Mouse (Mus musculus) thymus, postnatal 10 days (tissue): ENCODE data around the gene Grk6.
"Not testable (repeated sequence)": the region's sequence is repeated elsewhere in the genome, so short reads cannot be mapped to it uniquely, and the experiment has no call there.

Experiments
- DNase-seq, 2 experiments: peaks; one replicate each; pipeline ENCODE4 v3.0.0; 2021; ENCODE audit warnings: low spot score in 2 of 2

The Grk6 gene

GRCm38 (mm10) chr13:55426613-55427012 is 18.3 kb upstream of the Grk6 start, which contains the start of gene F12:
Gene F12 (minus strand): TSS chr13:55426793.
- no peak for DNase-seq

GRCm38 (mm10) chr13:55429226-55429888 is 15.5 kb upstream of the Grk6 start:
- DNase-seq, result no peak

GRCm38 (mm10) chr13:55430566-55430965 is 14.3 kb upstream of the Grk6 start:
- DNase-seq, result no peak

GRCm38 (mm10) chr13:55431889-55432685 is 12.8 kb upstream of the Grk6 start:
- DNase-seq, result peak; percentile 58 to 68

GRCm38 (mm10) chr13:55437111-55437629 is 7.7 kb upstream of the Grk6 start:
- not testable (repeated sequence) for DNase-seq

- no peak for DNase-seq
Measured at GRCm38 (mm10) chr13:55443799-55444285, 1.0 kb upstream of the Grk6 start.

GRCm38 (mm10) chr13:55444286-55444936 is 461 bp upstream of the Grk6 start:
- peak; percentile 79 to 81 for DNase-seq

GRCm38 (mm10) chr13:55445361-55446091 is 654 bp downstream of the Grk6 start:
- DNase-seq, result peak; percentile 48 to 55

GRCm38 (mm10) chr13:55446483-55447105 is 1.7 kb downstream of the Grk6 start:
- DNase-seq, result no peak

GRCm38 (mm10) chr13:55447543-55447943 is 2.7 kb downstream of the Grk6 start:
- peak; percentile 69 to 73 for DNase-seq

- DNase-seq, result peak in 1 of 2 experiments; percentile 11
Measured at GRCm38 (mm10) chr13:55448131-55448530, 3.3 kb downstream of the Grk6 start.

GRCm38 (mm10) chr13:55449205-55449604 is 4.3 kb downstream of the Grk6 start:
- DNase-seq, result peak; percentile 31 to 47

GRCm38 (mm10) chr13:55449679-55450441 is 5.0 kb downstream of the Grk6 start:
- DNase-seq, result peak; percentile 63 to 64

- no peak for DNase-seq
Measured at GRCm38 (mm10) chr13:55450511-55450980, 5.7 kb downstream of the Grk6 start.

GRCm38 (mm10) chr13:55451296-55451695 is 6.4 kb downstream of the Grk6 start:
- DNase-seq, result no peak

GRCm38 (mm10) chr13:55451785-55452549 is 7.1 kb downstream of the Grk6 start:
- DNase-seq, result no peak

GRCm38 (mm10) chr13:55462965-55463364 is 18.1 kb downstream of the Grk6 start:
- peak in 1 of 2 experiments; percentile 5 for DNase-seq

GRCm38 (mm10) chr13:55463399-55464026 is 18.6 kb downstream of the Grk6 start:
- DNase-seq, result peak; percentile 5 to 55
